Mouse (Mus musculus): Measurements from ENCODE around the gene Nop9. TPM values are rescaled to one million over a fixed set of nuclear protein-coding genes. Genes with fewer than 3 reads are reported as not detected.
A peak's percentile ranks its signal among the peaks of the same experiment; 100 is the strongest.
"Not testable (repeated sequence)": the region's sequence is repeated elsewhere in the genome, so short reads cannot be mapped to it uniquely, and the experiment has no call there.

Nop9 gene
- total RNA-seq, 2 experiments from 2014 or later = 27.5 to 52.0 TPM

DNA sequence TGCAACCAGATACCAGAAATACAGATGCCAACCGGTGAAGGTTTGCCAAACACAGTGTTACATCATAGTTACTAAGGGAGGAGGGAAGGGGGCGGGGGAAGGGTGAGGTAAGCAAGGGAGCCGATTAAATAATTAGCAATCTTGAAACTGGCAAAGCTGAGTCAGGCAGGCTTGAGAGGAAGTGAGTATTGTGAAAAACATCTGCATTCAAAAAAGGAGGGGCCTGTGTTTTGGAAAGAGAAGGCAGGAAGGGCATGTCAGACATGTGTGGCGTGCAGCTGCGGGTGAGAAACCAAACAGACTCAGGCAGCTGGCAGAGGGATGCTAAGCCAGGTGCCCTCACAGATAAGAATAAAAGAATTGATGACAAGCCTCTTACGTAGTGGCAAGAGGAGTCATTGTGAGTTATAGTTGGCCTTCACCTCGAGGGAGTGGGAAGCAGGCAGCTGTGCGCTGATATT is 21.1 kb upstream of the Nop9 start:
- ATAC-seq (replicated peaks; ENCODE audit: low FRiP score, low TSS enrichment, poor library complexity, severe bottlenecking) = peak; percentile 76

DNA sequence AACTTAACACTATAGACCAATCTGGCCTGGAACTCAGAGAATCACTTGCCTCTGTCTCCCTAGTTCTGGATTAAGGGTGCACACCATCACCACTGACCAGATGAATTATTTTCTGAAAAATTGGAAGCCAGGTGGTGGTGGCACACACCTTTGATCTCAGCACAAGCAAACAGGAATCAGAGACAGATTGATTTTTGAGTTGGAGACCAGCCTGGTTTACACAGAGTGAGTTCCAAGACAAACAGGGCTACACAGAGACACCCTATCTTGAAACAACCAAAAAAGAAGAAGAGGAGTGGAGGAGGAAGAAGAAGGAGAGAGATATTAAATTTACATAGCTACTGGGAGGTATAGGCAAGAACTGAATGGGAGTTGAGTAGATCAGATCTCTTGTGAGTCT is 19.2 kb upstream of the Nop9 start:
- no peak for ATAC-seq (replicated peaks; ENCODE audit: low FRiP score, low TSS enrichment, poor library complexity, severe bottlenecking)

DNA sequence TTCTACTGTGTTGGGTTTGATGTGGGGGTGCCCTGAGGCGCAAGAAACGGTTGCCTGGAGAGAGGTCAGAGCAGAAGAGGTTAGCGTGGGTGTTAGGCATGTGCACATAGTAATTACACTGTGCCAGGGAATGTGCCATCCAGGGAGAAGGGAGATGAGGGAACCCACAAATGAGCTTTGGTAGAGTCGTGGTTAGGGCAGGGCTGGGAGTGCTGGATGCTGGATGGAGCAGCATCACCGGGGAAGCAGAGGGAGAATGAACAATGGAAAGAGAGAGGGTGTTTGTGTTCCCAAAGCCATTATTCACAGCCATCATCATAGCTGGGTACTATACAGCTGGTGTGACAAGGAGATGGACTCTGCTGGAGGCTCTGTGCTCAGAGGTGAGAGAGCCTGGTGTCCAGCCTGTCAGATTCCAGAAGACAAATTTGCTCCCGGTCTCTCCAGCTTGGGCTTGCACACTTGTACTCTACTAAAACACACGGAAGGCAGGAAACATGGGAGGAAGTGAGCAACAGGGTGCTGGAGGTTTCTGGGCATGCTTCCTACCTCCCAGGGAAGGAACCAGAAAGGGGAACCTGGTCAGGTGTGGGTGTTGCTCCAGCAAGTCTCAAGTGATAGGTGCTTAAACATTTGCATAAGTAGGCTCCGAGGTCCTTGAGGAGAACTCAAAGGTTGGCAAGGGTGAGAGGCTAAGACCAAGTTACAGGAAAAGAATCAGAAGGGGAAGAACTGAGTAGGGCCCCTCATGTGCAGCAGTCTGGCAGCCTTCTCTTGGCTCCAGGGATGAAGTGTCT is 17.4 kb upstream of the Nop9 start:
- ATAC-seq (replicated peaks; ENCODE audit: low FRiP score, low TSS enrichment, poor library complexity, severe bottlenecking) = no peak

DNA sequence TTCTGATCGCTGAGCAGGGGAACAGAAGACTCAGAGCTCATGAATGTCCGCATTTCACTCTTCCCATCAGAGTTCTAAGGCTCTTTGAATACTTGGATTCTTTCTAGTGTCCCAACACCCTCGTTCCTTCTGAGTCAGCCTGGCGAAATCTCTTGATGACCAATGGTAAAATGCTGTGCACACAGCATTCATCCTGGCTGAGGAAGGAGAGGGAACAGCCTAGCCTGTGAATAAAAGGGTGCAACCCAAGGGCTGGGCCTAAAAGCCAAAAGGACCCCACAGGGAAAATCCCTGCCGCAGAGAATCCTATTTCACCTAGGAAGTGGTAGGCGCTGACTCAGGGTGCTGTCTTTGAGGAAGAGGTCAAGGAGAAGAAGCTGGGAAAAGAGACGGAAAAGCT is 15.4 kb upstream of the Nop9 start:
- no peak for ATAC-seq (replicated peaks; ENCODE audit: low FRiP score, low TSS enrichment, poor library complexity, severe bottlenecking)

DNA sequence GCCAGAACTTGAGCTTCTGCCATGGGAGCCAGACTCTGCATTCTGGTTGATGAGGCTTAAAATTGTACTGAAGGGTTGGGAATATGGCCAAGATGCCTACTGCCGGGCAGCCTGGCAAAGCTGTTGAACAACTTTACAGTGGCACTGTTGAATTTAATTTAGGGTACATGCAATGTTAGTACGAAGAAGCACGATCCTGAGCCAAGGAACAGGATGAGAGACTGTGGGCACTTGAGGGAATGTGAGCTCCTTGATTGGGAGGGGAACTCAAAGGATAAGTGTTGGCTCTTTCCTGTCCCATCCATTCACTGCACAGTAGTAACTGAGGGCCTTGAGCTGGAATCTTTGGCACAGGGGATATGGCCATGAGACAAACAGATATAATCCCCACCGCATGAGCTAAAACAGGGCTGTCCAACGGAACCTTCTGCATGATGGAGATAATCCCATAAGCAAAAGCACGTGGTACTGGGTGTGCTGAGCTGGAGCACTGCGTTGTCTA is 14.9 kb upstream of the Nop9 start:
- no peak for ATAC-seq (replicated peaks; ENCODE audit: low FRiP score, low TSS enrichment, poor library complexity, severe bottlenecking)

DNA sequence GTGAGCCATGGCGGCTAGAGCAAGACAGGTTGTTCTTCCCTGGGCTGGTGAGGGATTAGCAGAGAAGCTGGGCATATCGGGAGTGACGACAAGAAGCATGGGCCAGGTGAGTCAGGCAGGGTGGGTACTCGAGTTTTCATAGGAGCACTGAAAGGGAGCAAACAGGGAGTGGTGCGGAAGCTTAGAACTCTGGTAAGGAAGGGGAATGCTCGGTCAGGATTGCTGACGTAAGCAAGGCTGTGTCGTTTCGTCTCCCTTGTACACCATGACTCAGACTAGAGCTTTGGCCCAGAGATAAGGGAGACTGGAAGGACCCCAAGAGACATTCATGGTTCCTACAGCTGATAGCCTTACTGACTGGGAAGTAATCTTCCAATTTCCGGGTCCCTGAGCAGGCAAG is 11.6 kb upstream of the Nop9 start:
- ATAC-seq (replicated peaks; ENCODE audit: low FRiP score, low TSS enrichment, poor library complexity, severe bottlenecking) = no peak

DNA sequence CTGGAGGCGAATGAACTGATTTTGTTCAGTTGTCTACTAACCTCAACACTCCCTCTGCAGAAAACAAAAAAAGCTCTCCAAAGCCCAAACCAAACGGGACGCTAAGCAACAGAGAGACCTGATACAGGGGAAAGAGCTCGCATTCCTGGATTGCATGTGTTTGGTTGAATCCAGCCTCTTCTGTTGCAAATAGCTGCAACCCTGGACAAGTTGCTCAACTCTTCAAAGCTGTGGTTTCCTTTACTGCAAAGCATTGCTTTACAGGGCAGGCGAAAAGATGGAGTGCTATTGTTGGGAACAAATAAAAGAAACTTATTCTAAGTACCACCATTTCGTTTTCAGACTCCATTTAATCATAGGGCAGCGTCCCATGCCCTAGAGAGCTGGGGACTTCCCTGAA is 10.6 kb upstream of the Nop9 start:
- no peak for ATAC-seq (replicated peaks; ENCODE audit: low FRiP score, low TSS enrichment, poor library complexity, severe bottlenecking)

DNA sequence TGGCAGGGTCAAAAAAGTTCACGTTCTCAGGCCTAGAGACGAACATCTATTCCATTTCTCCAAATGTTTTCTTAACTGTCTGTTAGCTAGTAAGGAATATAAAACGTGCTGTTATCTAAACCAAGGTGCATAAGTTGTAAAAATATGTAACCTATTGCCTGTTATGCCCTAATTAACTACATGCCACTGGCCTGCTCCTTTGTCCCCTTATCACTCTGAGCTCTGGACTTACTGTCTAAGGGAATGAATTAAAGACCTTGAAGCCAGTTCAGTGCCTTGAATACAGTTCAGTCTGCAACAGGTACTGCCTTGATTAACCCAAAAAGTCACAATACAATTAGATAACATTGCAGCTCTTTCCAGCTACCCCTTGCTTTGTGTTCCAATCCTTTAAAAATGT is 10.2 kb upstream of the Nop9 start:
- no peak for ATAC-seq (replicated peaks; ENCODE audit: low FRiP score, low TSS enrichment, poor library complexity, severe bottlenecking)

DNA sequence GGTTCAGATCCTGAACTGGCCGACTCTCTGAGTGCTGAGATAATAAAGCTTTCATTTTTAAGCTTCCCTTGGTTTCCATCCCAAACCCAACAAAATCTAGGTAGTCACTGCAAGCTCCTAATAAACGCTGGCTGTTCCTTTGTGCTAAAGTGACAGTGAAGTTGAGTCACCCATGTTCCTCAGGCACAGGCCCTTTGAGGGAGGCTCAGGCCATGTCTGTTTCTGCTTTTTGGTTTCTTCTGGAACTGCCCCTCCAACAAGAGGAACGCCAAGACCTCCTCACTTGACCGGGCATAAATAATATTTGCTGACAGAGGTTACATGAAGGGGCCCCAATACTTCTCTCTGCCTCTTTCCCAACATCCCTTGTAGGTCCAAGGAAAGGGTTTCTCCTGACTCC is 9.7 kb upstream of the Nop9 start:
- ATAC-seq (replicated peaks; ENCODE audit: low FRiP score, low TSS enrichment, poor library complexity, severe bottlenecking) = no peak

DNA sequence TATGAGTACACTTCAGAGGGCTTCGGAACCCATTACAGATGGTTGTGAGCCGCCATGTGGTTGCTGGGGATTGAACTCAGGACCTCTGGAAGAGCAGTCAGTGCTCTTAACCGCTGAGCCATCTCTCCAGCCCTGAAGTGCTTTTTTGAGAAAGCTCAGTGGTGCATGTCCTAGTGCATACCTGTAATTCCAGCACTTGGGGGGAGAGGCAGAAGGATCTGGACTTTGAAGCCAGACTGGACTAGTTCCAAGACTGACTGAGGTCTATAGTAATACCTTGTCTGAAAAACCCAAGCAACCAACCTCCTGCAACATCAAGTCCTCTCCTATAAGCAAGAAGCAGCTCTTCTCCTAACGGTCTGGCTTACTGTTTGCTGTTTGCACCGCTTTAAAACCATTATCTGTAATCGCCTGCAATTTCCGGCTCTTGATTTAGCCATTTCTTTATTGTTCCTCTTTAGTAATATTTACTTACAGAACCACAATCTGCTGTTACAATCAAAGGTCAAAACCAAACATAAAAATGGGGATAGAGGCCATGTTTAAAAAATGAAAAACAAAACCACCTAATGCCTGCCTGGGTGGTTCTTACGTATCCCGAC is 8.3 kb upstream of the Nop9 start:
- ATAC-seq (replicated peaks; ENCODE audit: low FRiP score, low TSS enrichment, poor library complexity, severe bottlenecking) = no peak

DNA sequence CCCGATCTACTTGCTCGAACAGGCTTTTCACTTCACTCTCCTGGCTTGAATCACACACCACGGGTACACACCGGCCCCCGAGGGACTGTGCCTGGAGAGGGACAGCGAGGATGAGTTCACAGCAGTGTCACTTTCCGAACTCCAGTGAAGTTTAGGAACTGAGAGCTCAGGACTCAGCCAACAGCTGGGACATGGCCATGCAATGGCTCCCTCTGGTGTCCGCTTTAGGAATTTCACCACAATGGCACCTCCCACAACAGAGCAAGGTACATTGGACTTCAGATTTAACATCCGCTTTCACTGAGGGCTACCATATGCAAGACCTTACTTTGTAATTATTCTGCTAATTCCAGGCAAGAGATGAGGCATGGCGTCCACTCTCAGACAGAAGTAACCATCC is 1.8 kb upstream of the Nop9 start:
- peak; percentile 62 for ATAC-seq (replicated peaks; ENCODE audit: low FRiP score, low TSS enrichment, poor library complexity, severe bottlenecking)

DNA sequence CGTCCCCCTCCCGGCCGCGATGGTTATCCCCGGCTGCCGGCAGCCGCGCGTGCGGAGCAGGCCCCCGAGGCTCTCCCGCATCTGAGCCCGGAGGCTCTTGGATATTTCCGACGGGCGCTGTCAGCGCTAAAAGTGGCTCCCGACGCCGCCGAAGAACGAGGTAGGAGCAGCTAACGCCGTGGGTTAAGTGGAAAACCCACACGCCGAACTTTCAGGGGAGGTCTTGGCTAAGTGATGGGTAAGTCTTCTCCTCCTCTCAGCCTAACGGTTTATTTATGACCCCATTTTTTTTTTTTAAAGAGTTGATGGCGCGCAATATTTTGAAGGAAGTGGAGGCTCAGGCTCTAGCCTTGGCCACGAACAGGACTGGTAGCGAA is 356 bp downstream of the Nop9 start:
- ATAC-seq (replicated peaks; ENCODE audit: low FRiP score, low TSS enrichment, poor library complexity, severe bottlenecking) = no peak

DNA sequence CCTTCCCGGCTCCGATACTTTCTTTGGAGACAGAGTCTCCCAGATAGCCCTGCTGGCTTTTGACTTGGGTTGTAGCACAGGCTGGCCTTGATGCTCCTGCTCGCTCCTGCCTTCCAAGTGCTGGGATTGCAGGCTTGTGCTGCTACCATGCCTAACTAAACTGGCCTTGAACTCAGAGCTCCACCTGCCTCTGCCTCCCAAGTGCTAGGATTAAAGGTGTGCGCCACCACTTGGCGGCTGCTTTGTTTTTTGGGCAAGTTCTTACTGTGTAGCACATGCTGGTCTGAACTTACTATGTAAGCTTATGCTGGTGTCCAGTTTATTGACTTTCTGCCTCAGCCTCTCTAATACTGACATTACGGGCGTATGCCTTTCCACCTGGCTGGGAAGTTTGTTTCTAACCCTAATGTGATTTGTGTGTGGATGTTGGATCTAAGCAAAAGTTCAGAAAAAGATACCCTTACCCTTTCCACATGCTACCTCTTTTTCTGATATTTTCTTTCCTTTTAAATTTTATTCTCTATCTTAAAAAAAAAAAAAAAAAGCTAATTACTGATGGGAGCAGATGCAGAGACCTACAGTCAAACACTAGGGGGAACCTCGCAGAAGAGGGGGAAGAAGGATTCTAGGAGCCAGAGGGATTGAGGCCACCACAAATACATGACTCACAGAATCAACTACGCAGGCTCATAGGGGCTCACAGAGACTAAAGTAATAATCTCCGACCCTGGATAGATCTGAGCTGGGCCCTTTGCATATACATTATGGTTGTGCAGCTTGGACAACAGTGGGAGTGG is 1.8 kb downstream of the Nop9 start:
- no peak for ATAC-seq (replicated peaks; ENCODE audit: low FRiP score, low TSS enrichment, poor library complexity, severe bottlenecking)

DNA sequence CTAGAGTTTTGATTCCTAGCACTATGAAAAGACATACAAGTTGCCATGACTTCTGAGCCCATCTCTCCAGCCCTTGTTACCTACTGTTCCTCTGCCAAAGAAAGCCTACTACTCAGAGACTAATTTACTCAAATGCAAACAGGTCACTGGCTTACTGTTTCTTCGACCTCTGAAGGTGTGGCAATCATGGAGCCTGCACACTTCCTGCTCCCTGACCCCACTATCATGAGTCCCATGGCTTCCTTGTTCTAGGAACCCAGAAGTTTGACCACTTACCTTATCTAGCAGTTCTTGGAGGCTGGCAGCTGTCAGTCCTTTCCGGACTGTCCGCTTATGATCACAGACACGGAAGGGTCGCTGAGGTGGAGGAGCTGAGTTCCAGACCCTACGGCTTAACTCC is 12.1 kb downstream of the Nop9 start:
- ATAC-seq (replicated peaks; ENCODE audit: low FRiP score, low TSS enrichment, poor library complexity, severe bottlenecking) = no peak

DNA sequence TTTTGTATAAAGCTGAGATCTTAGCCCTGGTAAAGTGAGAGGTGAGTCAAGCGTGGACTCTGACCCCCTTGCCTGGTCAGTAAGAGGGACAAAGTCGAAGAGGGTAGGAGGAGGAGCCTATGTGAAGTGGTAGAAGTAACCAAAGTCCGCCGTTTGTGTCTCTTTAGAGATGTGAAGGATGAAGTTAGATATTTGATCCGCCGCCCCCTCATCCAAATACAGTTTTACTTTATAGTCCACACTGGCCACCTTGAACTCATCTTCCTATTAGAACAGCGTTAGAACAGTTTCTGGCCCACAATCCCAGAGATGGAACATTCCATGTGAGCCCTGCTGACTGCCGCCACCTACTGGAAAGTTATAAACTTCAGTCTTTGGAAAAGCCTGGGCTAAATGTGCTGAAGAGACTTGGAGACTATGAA is 12.9 kb downstream of the Nop9 start, which contains the start of gene Cideb:
Gene Cideb (minus strand): TSS at position 96 of the 422 bp plus-strand sequence.
- ATAC-seq (replicated peaks; ENCODE audit: low FRiP score, low TSS enrichment, poor library complexity, severe bottlenecking) = peak; percentile 55

DNA sequence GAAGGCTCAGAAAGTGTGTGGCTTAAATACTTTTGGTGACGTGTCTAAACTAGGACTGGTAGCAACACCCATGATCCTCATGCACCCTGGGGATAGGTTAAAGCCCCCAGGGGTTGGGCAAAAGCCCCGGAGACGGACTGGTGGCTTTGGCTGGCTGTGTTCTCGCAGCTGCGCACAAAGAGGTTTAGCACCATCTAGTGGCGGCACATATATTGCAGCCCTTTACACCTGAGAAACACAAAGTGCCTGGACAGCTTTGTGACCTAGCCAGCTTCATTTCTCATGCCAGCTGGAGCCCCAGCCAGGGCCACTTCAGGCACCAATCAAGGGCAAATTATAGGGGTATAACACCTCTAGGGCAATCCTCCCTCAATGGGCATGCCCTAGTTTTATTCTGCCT is 14.7 kb downstream of the Nop9 start:
- ATAC-seq (replicated peaks; ENCODE audit: low FRiP score, low TSS enrichment, poor library complexity, severe bottlenecking) = not testable (repeated sequence)

DNA sequence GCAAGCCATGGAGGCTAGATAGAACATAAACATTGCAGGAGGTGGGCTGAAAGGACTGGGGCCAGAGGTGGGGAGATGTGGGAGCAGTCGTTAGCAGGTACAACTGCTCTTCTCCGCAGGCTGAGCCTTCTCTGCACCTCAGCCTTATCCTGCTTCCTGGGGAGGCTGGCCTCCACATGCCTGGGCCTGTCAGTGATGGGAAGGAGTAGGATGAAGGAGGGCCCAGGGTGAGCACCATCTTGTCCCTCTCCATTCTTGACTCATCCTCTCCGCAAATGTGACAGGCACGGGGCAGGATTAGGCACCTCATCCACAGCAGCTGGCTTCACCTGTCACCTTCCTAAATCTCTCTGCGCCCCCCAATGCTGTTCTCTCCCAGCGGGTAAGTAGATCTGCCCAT is 15.7 kb downstream of the Nop9 start, which contains the start of gene Ltb4r2:
Gene Ltb4r2 (plus strand): TSS at position 266 of the 400 bp plus-strand sequence.
- ATAC-seq (replicated peaks; ENCODE audit: low FRiP score, low TSS enrichment, poor library complexity, severe bottlenecking) = no peak

DNA sequence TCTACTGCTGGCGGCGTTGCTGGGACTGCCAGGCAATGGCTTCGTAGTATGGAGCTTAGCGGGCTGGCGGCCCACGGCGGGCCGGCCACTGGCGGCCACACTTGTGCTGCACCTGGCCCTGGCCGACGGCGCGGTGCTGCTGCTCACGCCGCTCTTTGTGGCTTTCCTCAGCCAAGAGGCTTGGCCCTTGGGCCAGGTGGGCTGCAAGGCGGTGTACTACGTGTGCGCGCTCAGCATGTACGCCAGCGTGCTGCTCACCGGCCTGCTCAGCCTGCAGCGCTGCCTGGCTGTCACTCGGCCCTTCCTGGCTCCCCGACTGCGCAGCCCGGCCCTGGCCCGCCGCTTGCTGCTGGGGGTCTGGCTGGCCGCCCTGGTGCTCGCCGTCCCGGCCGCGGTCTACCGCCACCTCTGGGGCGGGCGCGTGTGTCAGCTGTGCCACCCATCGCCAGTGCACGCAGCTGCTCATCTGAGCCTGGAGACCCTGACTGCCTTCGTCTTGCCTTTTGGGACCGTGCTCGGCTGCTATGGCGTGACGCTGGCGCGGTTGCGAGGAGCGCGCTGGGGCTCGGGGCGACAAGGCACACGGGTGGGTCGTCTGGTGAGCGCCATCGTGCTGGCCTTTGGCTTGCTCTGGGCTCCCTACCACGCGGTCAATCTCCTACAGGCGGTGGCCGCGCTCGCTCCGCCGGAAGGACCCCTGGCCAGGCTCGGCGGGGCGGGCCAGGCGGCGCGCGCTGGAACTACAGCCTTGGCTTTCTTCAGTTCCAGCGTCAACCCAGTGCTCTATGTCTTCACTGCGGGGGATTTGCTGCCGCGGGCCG is 16.7 kb downstream of the Nop9 start:
- ATAC-seq (replicated peaks; ENCODE audit: low FRiP score, low TSS enrichment, poor library complexity, severe bottlenecking) = 0 out of 2 replicates have a peak, but pooled peaks have one; percentile 7

DNA sequence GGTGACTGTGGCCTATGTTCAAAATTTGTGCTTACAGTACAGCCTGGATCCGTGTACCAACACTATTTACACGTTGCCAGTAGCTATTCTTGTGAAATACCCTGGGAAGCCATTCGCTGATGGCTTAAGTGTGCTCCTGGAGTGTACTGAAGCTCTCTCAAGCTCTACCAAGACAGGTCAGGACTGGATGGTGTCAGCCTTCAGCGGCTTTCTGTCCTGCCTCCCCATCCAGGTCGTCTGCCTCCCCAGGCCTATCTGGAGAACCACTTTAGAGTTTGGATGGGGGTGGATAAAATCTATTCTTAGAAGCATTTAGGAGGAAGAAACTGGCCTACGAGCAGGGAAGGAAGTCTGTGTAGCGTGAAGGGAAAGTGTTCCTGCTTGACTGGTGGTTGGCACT is 17.7 kb downstream of the Nop9 start:
- no peak for ATAC-seq (replicated peaks; ENCODE audit: low FRiP score, low TSS enrichment, poor library complexity, severe bottlenecking)

Measured in megakaryocyte-erythroid progenitor cell, adult 5-6 weeks (primary cell).